Mouse (Mus musculus) hematopoietic stem cell, adult 5-6 weeks (primary cell): Measurements from ENCODE around the gene Wdr48. TPM values are rescaled to one million over a fixed set of nuclear protein-coding genes. Genes with fewer than 3 reads are reported as not detected.
A peak's percentile ranks its signal among the peaks of the same experiment; 100 is the strongest.

Source experiments
- ATAC-seq, 2 experiments: fragments of 125-278 bp in 1 of 2; replicated peaks in 1 of 2; 2 replicates each; pipeline ENCODE4 v1.8.0; 2016 to 2017; ENCODE audit warnings: inconsistent platforms in 2 of 2, mild to moderate bottlenecking in 2 of 2, moderate number of reproducible peaks in 2 of 2, low read depth in 1 of 2, moderate TSS enrichment in 1 of 2; ENCODE audit not compliant: low FRiP score in 2 of 2, poor library complexity in 2 of 2, severe bottlenecking in 2 of 2, insufficient read depth in 1 of 2, low TSS enrichment in 1 of 2
- total RNA-seq: library from RNA; stranded (forward); fragments of 172-1452, 232-1000 nt; gene quantifications from 2 replicates; pipeline ENCODE4 v1.2.3, GENCODE M21; 2017

Gene Wdr48
- total RNA-seq, 1 experiment from 2014 or later, result 48.0 TPM

- no peak for ATAC-seq
Measured at GRCm38 (mm10) chr9:119951388-119951787, 56.7 kb downstream of the Wdr48 start.

- no peak for ATAC-seq
Measured at GRCm38 (mm10) chr9:119958835-119959234, 64.2 kb downstream of the Wdr48 start.

- ATAC-seq, result no peak
Measured at GRCm38 (mm10) chr9:119962216-119962615, 67.5 kb downstream of the Wdr48 start.

- peak; percentile 86 to 97 for ATAC-seq
Measured at GRCm38 (mm10) chr9:119962987-119963667, 68.4 kb downstream of the Wdr48 start.

DNA sequence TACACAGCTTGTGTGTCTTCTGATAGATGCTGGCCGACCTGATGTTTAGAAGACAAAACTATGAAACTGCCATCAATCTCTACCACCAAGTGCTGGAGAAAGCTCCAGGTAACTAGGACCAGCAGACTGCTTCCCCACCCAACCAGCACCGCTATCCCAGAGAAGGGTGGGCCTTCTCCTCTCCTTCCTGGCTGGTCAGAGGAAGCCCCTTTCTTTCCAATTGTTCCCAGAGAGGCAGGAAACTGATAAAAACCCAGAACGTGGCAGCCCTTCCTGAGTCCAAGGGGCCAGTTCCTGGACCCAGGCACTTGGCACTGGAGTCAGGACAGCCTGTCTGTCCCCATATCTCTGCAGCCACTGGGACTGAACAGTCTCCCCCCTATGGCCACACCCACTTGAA lies 69.5 kb downstream of the Wdr48 start:
- ATAC-seq, result no peak

- no peak for ATAC-seq
Measured at GRCm38 (mm10) chr9:119965186-119965585, 70.5 kb downstream of the Wdr48 start.

DNA sequence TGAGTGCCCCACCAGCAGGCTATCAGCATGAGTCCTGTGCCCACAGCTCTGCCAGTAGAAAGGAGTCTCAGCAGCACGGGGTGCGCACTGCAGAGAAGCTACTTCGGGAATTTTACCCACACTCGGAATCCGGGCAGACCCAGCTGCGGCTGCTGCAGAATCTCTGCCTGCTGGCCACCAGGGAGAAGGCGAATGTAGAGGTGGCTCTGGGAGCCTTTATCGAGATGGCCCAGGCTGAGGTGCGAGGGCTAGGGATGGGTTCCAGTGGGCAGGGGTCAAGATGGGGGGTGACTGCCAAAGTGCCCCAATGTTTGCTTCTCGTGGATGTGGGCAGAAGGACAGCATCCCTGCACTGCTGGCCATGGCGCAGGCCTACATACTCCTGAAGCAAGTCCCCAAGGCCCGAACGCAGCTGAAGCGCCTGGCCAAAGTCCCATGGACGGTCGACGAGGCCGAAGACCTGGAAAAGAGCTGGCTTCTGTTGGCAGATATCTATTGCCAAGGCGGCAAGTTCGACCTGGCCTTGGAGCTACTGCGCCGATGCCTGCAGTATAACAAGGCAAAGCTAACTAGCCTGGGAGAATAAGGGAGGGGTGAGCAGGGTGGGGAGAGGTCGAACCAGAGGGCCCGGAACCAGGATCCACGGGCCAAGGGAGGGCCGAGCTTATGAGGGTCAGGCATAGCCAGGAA lies 71.7 kb downstream of the Wdr48 start:
- ATAC-seq, result no peak

GRCm38 (mm10) chr9:119969811-119970210 lies 75.1 kb downstream of the Wdr48 start:
- ATAC-seq, result no peak

DNA sequence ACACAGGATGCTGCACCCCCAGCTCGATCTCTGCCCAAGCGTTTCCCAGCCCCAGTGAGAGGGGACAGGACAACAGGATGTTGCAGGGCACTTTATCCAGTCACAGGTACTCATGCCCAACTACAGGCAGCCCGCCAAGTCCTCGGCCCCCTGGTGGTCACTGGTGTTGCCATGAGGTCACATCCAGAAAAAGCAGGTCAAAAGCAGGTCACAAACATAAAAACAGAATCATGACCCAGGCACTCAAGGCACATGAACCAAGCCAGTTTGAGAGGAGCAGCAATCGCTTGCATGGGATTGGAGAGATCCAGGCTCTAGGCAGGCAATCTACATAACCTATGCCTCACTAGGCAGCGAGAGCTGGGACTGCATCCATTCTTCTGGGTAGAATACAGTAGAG lies 75.5 kb downstream of the Wdr48 start:
- ATAC-seq, result no peak

- peak; percentile 8 to 25; a peak in 2 of 4 replicates for ATAC-seq
Measured at GRCm38 (mm10) chr9:119970763-119971656, 76.3 kb downstream of the Wdr48 start.

- no peak for ATAC-seq
Measured at GRCm38 (mm10) chr9:119972166-119972565, 77.5 kb downstream of the Wdr48 start.

DNA sequence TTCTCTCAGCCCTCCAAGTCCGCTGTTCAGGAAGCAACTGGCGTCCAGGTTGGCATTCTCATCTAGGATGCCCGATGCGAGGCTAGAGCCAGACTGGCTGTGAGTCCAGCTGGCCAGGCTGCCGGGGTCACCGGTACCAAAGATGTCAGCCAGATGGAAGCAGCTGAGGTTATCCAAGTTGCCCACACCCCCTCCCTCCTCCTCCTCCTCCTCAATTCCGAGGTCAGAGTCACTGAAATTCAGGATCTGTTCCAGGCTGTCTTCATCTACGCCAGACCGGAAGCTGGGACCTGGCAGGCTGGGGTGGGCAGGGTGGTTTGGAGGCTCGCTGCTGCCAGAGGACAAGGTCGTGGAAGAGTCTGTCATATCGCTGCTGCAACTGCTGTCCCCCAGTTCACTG lies 77.9 kb downstream of the Wdr48 start:
- no peak for ATAC-seq

DNA sequence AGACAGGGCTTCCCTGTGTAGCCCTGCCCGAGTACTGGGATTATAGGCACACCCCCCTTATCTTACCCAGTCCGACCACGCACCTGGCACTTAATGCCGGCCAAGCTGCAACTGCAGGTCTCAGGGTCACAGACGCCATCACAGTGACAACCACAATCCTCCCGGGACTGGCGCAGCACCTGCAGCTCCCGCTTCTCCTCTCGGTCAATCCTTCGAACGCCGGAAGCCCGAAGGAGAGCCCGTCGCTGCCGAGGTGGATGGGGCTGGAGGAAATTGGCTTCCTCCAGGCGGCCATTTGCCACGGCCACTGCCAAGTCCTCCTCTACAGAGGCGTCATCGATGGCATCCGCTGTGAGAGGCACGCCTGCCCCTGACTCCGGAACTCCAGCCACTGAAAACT lies 78.6 kb downstream of the Wdr48 start:
- no peak for ATAC-seq

DNA sequence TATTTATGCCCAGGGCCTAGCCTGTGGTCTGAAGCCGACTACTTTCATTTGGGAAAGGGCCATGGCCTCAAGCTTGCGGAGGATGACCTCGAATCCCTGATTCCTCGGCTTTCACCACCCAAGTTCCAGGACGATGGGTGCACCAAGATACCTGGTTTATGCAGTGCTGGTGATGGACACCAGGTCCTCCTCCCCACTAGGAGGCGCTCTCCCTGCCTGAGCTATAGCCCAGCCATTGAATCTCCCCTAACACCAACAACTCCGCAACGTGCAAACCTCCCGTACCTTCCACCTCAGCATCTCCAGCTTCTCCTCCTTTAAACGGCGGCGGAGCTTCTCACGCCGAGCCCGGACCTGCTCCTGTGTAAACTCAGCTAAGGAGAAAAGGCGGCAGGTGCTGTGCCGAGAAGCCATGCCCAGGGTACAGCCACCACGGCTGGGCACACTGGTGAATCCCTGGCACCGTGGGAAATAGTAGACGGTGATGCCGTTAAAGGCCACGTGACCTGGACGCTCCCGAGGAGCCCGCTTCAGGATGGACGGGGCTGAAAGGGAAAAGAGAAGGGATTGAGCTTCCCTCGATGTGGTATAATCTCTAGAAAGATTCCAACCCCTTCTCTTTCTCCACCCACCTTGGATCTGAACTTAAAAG lies 79.3 kb downstream of the Wdr48 start:
- no peak for ATAC-seq

DNA sequence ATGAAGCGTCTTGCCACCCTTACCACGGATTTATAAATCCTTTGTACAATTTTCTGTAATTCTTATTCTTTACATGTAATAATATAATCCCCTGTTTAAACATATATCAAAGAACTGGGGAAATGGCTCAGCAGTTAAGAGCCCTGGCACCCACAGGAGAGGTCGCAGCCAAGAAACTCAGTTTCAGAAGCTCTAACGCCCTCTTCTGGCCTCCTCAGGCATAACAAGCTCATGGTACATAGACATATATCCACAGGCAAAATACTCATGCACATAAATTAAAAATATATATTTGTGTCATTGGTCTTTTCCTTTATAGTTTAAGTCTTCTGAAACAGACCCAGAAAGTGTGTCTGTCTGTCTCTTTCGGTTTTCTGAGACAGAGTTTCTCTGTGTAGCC lies 79.9 kb downstream of the Wdr48 start:
- no peak for ATAC-seq

- ATAC-seq, result no peak
Measured at GRCm38 (mm10) chr9:119975286-119975685, 80.6 kb downstream of the Wdr48 start.
